Mouse (Mus musculus) embryonic facial prominence, embryonic 11.5 days (tissue): Measurements from ENCODE around the gene Tmem120a. TPM values are rescaled to one million over a fixed set of nuclear protein-coding genes. Genes with fewer than 3 reads are reported as not detected.

Source experiments
- ATAC-seq: fragments of 200-750 bp; cut with Nextera tagmentation; replicated peaks from 2 replicates; pipeline ENCODE4 v1.8.0; 2017; ENCODE audit warnings: low read depth; ENCODE audit not compliant: insufficient number of reproducible peaks, low FRiP score, low TSS enrichment
- DNase-seq: peaks from one replicate; pipeline ENCODE4 v3.0.0-alpha.2; 2015; ENCODE audit warnings: low spot score
- H3K27ac ChIP-seq: fragments of 300-500 bp; sonication (generic); replicated peaks from 2 replicates; pipeline ENCODE4 v1.5.1; 2014; ENCODE audit warnings: mild to moderate bottlenecking, low read depth, low read length, control low read depth
- H3K27me3 ChIP-seq: fragments of 300-500 bp; sonication (generic); 2 replicates; pipeline ENCODE4 v1.6.1; 2014; ENCODE audit warnings: mild to moderate bottlenecking, low read length, moderate library complexity, mixed read lengths; ENCODE audit not compliant: control insufficient read depth, insufficient read depth
- H3K36me3 ChIP-seq: fragments of 300-500 bp; sonication (generic); replicated peaks from 2 replicates; pipeline ENCODE4 v1.6.1; 2014; ENCODE audit warnings: low read depth, mild to moderate bottlenecking, low read length, moderate library complexity, mixed read lengths; ENCODE audit not compliant: control insufficient read depth, insufficient read depth
- H3K4me1 ChIP-seq: fragments of 300-500 bp; sonication (generic); 2 replicates; pipeline ENCODE4 v1.6.1; 2014; ENCODE audit warnings: low read length, mixed read lengths; ENCODE audit not compliant: control insufficient read depth, insufficient read depth
- H3K4me2 ChIP-seq: fragments of 300-500 bp; sonication (generic); 2 replicates; pipeline ENCODE4 v1.6.1; 2014; ENCODE audit warnings: low read depth, mild to moderate bottlenecking, control low read depth, low read length, moderate library complexity
- H3K4me3 ChIP-seq: fragments of 300-500 bp; sonication (generic); 2 replicates; pipeline ENCODE4 v1.5.1; 2014; ENCODE audit warnings: low read depth, low read length, control low read depth
- H3K9ac ChIP-seq: fragments of 300-500 bp; sonication (generic); replicated peaks from 2 replicates; pipeline ENCODE4 v1.6.1; 2014; ENCODE audit warnings: mild to moderate bottlenecking, control low read depth, low read length
- H3K9me3 ChIP-seq: fragments of 300-500 bp; sonication (generic); replicated peaks from 2 replicates; pipeline ENCODE4 v1.6.1; 2016; ENCODE audit warnings: mild to moderate bottlenecking, low read length, inconsistent platforms, mixed read lengths; ENCODE audit not compliant: control insufficient read depth
- WGBS: fragments of 180-500 bp; shearing (Covaris S2); extraction: QIAGEN DNeasy Blood & Tissue Kit; methylation state at CpG from one replicate; pipeline ENCODE4 v1.1.7; 2014; 5-methylcytosine and 5-hydroxymethylcytosine counted together
- polyA plus RNA-seq: library from polyadenylated mRNA; unstranded; fragments of >200 nt; fragmentation: Nextera tagmentation; extraction: Ambion mirVana; gene quantifications from 2 replicates; pipeline ENCODE4 v1.2.1, GENCODE M21; 2014

Tmem120a gene
- polyA plus RNA-seq, 1 experiment from 2014 or later, result 47.1 TPM

- Histone ChIP-seq H3K9me3 (no peaks in the 10 kb centered on the region), H3K27ac (no peak overlapping the region), H3K27me3 (no peaks in the 10 kb centered on the region), H3K36me3 (no peaks in the 10 kb centered on the region; the same call in 1 of the 2 replicates), H3K4me3 (no peak overlapping the region), H3K4me1 (no peaks in the 10 kb centered on the region), H3K9ac (no peak overlapping the region), H3K4me2 (no peak overlapping the region)
- DNase-seq (no peak), ATAC-seq (no peak)
- 77% methylated on average over 16 of the region's 16 CpGs for WGBS
These were observed 30.6 kb downstream of the Tmem120a start for GRCm38 (mm10) chr5:135713441-135714218.

GRCm38 (mm10) chr5:135712803-135713202 lies 31.4 kb downstream of the Tmem120a start:
- 79% methylated on average over 4 of the region's 4 CpGs for WGBS
- Histone ChIP-seq H3K27ac (no peak overlapping the region), H3K27me3 (no peaks in the 10 kb centered on the region)

GRCm38 (mm10) chr5:135711582-135712355 lies 32.5 kb downstream of the Tmem120a start:
- Histone ChIP-seq H3K4me3 (no peak overlapping the region), H3K4me2 (no peak overlapping the region), H3K4me1 (no peaks in the 10 kb centered on the region), H3K36me3 (no peaks in the 10 kb centered on the region; the same call in 1 of the 2 replicates), H3K9ac (no peak overlapping the region), H3K27me3 (no peaks in the 10 kb centered on the region), H3K27ac (no peak overlapping the region), H3K9me3 (no peaks in the 10 kb centered on the region)
- ATAC-seq, result no peak
- DNase-seq, result no peak
- 88% methylated on average over 13 of the region's 13 CpGs for WGBS

More at GRCm38 (mm10) chr5:135712803-135713202, 31.4 kb downstream of the Tmem120a start:
- no peaks in the 10 kb centered on the region; the same call in 1 of the 2 replicates for H3K36me3 ChIP-seq
- H3K4me3 ChIP-seq, result no peak overlapping the region
- no peak for DNase-seq
- ATAC-seq, result no peak
- no peaks in the 10 kb centered on the region for H3K4me1 ChIP-seq
- H3K9me3 ChIP-seq, result no peaks in the 10 kb centered on the region
- H3K9ac ChIP-seq, result no peak overlapping the region
- H3K4me2 ChIP-seq, result no peak overlapping the region

- H3K27ac ChIP-seq, result no peak overlapping the region
- 92% methylated on average over 7 of the region's 7 CpGs for WGBS
- ATAC-seq (no peak), DNase-seq (no peak)
- no peak overlapping the region for H3K4me3 ChIP-seq
- H3K4me2 ChIP-seq, result no peak overlapping the region
- no peaks in the 10 kb centered on the region for H3K9me3 ChIP-seq
- H3K27me3 ChIP-seq, result no peaks in the 10 kb centered on the region
- no peaks in the 10 kb centered on the region for H3K4me1 ChIP-seq
- no peaks in the 10 kb centered on the region for H3K36me3 ChIP-seq
- no peak overlapping the region for H3K9ac ChIP-seq
These were observed 33.5 kb downstream of the Tmem120a start for GRCm38 (mm10) chr5:135710599-135711214.

- Histone ChIP-seq H3K27ac (no peak overlapping the region), H3K4me2 (no peak overlapping the region), H3K9me3 (no peaks in the 10 kb centered on the region), H3K4me3 (no peak overlapping the region), H3K9ac (no peak overlapping the region), H3K27me3 (no peaks in the 10 kb centered on the region), H3K36me3 (no peaks in the 10 kb centered on the region), H3K4me1 (no peaks in the 10 kb centered on the region)
- 93% methylated on average over 5 of the region's 5 CpGs for WGBS
- DNase-seq (no peak), ATAC-seq (no peak)
These were observed 34.5 kb downstream of the Tmem120a start for GRCm38 (mm10) chr5:135709716-135710115.

GRCm38 (mm10) chr5:135707855-135708254 lies 36.4 kb downstream of the Tmem120a start:
- no peaks in the 10 kb centered on the region for H3K27me3 ChIP-seq
- H3K4me3 ChIP-seq, result no peak overlapping the region
- 36% methylated on average over 1 of the region's 1 CpGs for WGBS
- no peak overlapping the region for H3K27ac ChIP-seq
- ATAC-seq (no peak), DNase-seq (no peak)
- no peaks in the 10 kb centered on the region for H3K36me3 ChIP-seq
- H3K4me2 ChIP-seq, result no peak overlapping the region
- no peak overlapping the region for H3K9ac ChIP-seq
- no peaks in the 10 kb centered on the region for H3K9me3 ChIP-seq
- no peaks in the 10 kb centered on the region for H3K4me1 ChIP-seq

GRCm38 (mm10) chr5:135707039-135707438 lies 37.2 kb downstream of the Tmem120a start:
- Histone ChIP-seq H3K4me1 (no peaks in the 10 kb centered on the region), H3K4me3 (no peak overlapping the region), H3K9ac (no peak overlapping the region), H3K36me3 (no peaks in the 10 kb centered on the region), H3K27me3 (no peaks in the 10 kb centered on the region), H3K9me3 (no peaks in the 10 kb centered on the region), H3K27ac (no peak overlapping the region), H3K4me2 (no peak overlapping the region)
- ATAC-seq, result no peak
- 92% methylated on average over 13 of the region's 13 CpGs for WGBS
- DNase-seq, result no peak
